Mouse (Mus musculus): ENCODE data around the gene Ppm1l. TPM values are rescaled to one million over a fixed set of nuclear protein-coding genes. Genes with fewer than 3 reads are reported as not detected.

The Ppm1l gene
- polyA plus RNA-seq, 1 experiment from 2014 or later = 23.9 TPM

DNA sequence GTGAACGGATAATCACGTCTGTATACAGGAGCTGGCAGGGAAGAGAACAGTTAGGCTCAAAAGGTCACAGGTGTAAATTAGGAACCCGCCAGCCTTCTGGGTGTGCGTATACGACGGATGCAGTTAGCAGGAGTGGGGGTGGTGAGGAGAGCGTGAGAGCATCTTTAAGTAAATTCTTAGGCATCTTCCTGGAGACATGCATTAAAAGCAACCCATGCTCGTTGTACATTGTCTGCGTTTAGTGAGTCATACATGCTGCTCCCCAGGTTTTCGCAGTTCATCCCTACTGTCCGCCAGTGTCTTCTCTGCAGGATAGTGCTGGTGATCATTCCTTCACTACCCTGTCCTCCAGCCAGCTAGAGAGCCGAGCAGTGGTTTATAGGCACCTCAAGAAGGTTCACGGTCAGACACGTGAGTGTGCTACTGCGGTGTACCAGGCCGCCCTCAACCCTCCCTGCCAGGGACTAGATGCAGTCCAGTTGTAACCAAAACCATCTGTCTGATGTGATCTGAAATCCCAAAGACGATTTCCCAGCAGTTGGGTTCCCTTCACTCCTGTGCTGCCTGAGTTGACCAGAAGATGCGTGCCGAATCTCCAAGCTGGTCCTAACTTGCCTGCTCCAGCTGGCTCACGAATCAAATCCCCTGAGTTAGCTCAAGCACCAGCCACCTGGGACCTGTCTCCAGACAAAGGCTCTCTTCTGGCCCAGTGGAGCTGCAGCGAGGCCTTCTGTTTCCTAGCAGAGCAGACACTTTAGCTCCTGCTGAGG is 203.3 kb downstream of the Ppm1l start:
- peak overlapping the region; percentile 69 for H3K27ac ChIP-seq
- H3K4me2 ChIP-seq = no peak overlapping the region
- 70% methylated on average over 21 of the region's 21 CpGs for WGBS
- 0 out of 2 replicates have a peak, but pooled peaks have one; percentile 21 for ATAC-seq (ENCODE audit: low FRiP score)
- peaks cover 34% of the 10 kb centered on the region for H3K4me1 ChIP-seq (replicated peaks)
- H3K9ac ChIP-seq = no peak overlapping the region
- H3K27me3 ChIP-seq = no peaks in the 10 kb centered on the region
- no peaks in the 10 kb centered on the region for H3K9me3 ChIP-seq
- no peak overlapping the region for H3K4me3 ChIP-seq
- no peaks in the 10 kb centered on the region for H3K36me3 ChIP-seq

DNA sequence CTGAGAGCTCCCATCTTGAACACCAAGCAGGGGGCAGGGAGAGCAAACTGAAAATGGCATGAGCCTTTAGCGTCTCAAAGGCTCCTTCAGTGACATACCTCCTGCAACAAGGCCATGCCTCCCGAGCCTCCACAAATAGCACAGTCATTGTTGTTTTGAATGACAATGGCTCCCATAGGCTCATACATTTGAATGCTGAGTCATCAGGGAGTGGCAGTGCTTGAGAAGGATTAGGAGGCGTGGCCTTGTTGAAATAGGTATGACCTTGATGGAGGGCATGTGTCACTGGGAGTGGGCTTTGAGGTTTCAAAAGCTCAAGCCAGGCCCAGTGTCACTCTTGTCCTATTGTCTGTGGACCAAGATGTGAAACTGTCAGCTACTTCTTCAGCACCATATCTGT is 205.6 kb downstream of the Ppm1l start:
- no peaks in the 10 kb centered on the region for H3K27me3 ChIP-seq
- WGBS = 80% methylated on average over 3 of the region's 3 CpGs
- peaks cover 35% of the 10 kb centered on the region for H3K4me1 ChIP-seq (replicated peaks)

GRCm38 (mm10) chr3:69524356-69525071 is 207.9 kb downstream of the Ppm1l start:
- no peak overlapping the region for H3K27ac ChIP-seq
- 88% methylated on average over 8 of the region's 8 CpGs for WGBS
- ATAC-seq (ENCODE audit: low FRiP score) = no peak

More for the DNA sequence above, 205.6 kb downstream of the Ppm1l start:
- Histone ChIP-seq H3K9ac (no peak overlapping the region), H3K36me3 (no peaks in the 10 kb centered on the region), H3K4me3 (no peak overlapping the region), H3K27ac (no peak overlapping the region), H3K9me3 (no peaks in the 10 kb centered on the region), H3K4me2 (no peak overlapping the region)
- no peak for ATAC-seq (ENCODE audit: low FRiP score)

DNA sequence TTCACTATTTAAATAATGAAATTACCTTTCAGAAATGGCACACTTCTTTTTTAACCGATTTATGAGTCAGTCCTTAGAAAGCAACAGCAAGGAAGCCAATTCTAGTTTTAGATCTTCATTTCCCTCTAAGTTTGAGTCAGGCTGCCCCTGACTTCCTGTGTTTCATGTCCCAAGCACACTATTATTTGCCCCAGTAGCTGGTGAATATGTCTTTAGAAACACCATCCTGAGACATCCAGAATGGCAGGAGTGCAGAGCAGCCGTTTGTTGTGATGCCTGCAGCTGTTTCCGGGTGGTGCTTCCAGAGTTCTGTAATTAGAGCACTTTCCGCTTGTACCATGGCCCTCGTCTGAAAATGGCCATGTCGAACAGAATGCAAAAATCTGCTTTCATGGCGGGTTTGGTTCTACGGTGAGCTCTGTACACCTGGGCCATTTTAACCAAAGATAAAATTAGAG is 208.4 kb downstream of the Ppm1l start:
- Histone ChIP-seq H3K27ac (no peak overlapping the region), H3K9ac (no peak overlapping the region), H3K4me1 (replicated peaks) (peaks cover 27% of the 10 kb centered on the region), H3K36me3 (no peaks in the 10 kb centered on the region), H3K4me3 (no peak overlapping the region), H3K4me2 (no peak overlapping the region), H3K9me3 (no peaks in the 10 kb centered on the region), H3K27me3 (no peaks in the 10 kb centered on the region)
- WGBS = 71% methylated on average over 8 of the region's 8 CpGs
- ATAC-seq (ENCODE audit: low FRiP score) = no peak

More at GRCm38 (mm10) chr3:69524356-69525071, 207.9 kb downstream of the Ppm1l start:
- no peak overlapping the region for H3K4me3 ChIP-seq
- H3K36me3 ChIP-seq = no peaks in the 10 kb centered on the region
- H3K4me1 ChIP-seq (replicated peaks) = peaks cover 28% of the 10 kb centered on the region
- no peak overlapping the region for H3K9ac ChIP-seq
- no peak overlapping the region for H3K4me2 ChIP-seq
- H3K27me3 ChIP-seq = no peaks in the 10 kb centered on the region
- no peaks in the 10 kb centered on the region for H3K9me3 ChIP-seq

- H3K4me1 ChIP-seq (replicated peaks) = peaks cover 28% of the 10 kb centered on the region
- no peak overlapping the region for H3K27ac ChIP-seq
- no peak overlapping the region for H3K4me3 ChIP-seq
- H3K4me2 ChIP-seq = no peak overlapping the region
- ATAC-seq (ENCODE audit: low FRiP score) = no peak
- H3K36me3 ChIP-seq = no peaks in the 10 kb centered on the region
- H3K9ac ChIP-seq = no peak overlapping the region
- WGBS = 96% methylated on average over 1 of the region's 1 CpGs
- no peaks in the 10 kb centered on the region for H3K9me3 ChIP-seq
- no peaks in the 10 kb centered on the region for H3K27me3 ChIP-seq
These were observed 210.7 kb downstream of the Ppm1l start for GRCm38 (mm10) chr3:69527384-69527783.

GRCm38 (mm10) chr3:69529576-69529975 is 212.9 kb downstream of the Ppm1l start:
- WGBS = 78% methylated on average over 7 of the region's 7 CpGs
- peaks cover 5% of the 10 kb centered on the region; the same call in 1 of the 2 replicates for H3K27me3 ChIP-seq
- H3K9ac ChIP-seq = no peak overlapping the region
- H3K36me3 ChIP-seq = no peaks in the 10 kb centered on the region
- no peak overlapping the region for H3K4me3 ChIP-seq
- H3K9me3 ChIP-seq = no peaks in the 10 kb centered on the region
- H3K4me2 ChIP-seq = no peak overlapping the region
- H3K4me1 ChIP-seq (replicated peaks) = peaks cover 28% of the 10 kb centered on the region
- no peak for ATAC-seq (ENCODE audit: low FRiP score)
- H3K27ac ChIP-seq = no peak overlapping the region

GRCm38 (mm10) chr3:69531511-69531910 is 214.8 kb downstream of the Ppm1l start:
- Histone ChIP-seq H3K36me3 (no peaks in the 10 kb centered on the region), H3K27ac (no peak overlapping the region), H3K27me3 (peaks cover 5% of the 10 kb centered on the region; the same call in 1 of the 2 replicates), H3K4me3 (no peak overlapping the region), H3K4me2 (no peak overlapping the region), H3K4me1 (replicated peaks) (peaks cover 37% of the 10 kb centered on the region), H3K9ac (no peak overlapping the region), H3K9me3 (no peaks in the 10 kb centered on the region)
- WGBS = 77% methylated on average over 9 of the region's 9 CpGs
- no peak for ATAC-seq (ENCODE audit: low FRiP score)

- no peak overlapping the region for H3K4me3 ChIP-seq
- no peak overlapping the region for H3K4me2 ChIP-seq
- peaks cover 5% of the 10 kb centered on the region; the same call in 1 of the 2 replicates for H3K27me3 ChIP-seq
- peaks cover 47% of the 10 kb centered on the region for H3K4me1 ChIP-seq (replicated peaks)
- H3K9ac ChIP-seq = no peak overlapping the region
- H3K27ac ChIP-seq = no peak overlapping the region
- no peak for ATAC-seq (ENCODE audit: low FRiP score)
- WGBS = 38% methylated on average over 4 of the region's 4 CpGs
- H3K9me3 ChIP-seq = no peaks in the 10 kb centered on the region
- H3K36me3 ChIP-seq = no peaks in the 10 kb centered on the region
These were observed 216.0 kb downstream of the Ppm1l start for GRCm38 (mm10) chr3:69532687-69533086.

DNA sequence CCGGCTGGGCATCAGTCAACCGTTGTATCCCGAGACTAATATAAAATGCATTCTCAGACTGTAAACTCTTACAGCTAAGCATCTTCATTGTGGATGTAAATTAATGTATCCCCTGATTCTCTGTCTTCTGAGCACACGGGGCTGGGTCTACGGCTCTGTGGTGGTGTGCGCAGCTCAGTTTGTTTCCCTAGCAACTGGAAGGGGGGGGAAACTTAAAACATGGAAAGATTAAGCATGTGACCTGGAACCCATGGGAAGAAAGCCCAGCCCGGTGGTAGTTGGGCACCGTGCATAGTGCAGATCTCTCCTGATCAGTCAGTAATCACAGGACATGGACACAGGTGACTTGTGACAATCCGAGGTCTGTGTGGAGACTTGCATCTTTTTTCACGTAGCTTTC is 218.8 kb downstream of the Ppm1l start:
- ATAC-seq (ENCODE audit: low FRiP score) = peak; percentile 70
- no peaks in the 10 kb centered on the region for H3K9me3 ChIP-seq
- no peak overlapping the region for H3K9ac ChIP-seq
- H3K27ac ChIP-seq = peak overlapping the region; percentile 53
- no peak overlapping the region for H3K4me3 ChIP-seq
- peaks cover 42% of the 10 kb centered on the region for H3K4me1 ChIP-seq (replicated peaks)
- WGBS = 31% methylated on average over 10 of the region's 10 CpGs
- H3K36me3 ChIP-seq = no peaks in the 10 kb centered on the region
- H3K27me3 ChIP-seq = peaks cover 5% of the 10 kb centered on the region; the same call in 1 of the 2 replicates
- H3K4me2 ChIP-seq = no peak overlapping the region

GRCm38 (mm10) chr3:69535941-69536647 is 219.4 kb downstream of the Ppm1l start:
- Histone ChIP-seq H3K4me1 (replicated peaks) (peaks cover 47% of the 10 kb centered on the region), H3K27ac (peak overlapping the region; percentile 53), H3K4me3 (no peak overlapping the region), H3K36me3 (no peaks in the 10 kb centered on the region), H3K9me3 (no peaks in the 10 kb centered on the region), H3K4me2 (peak overlapping the region; percentile 23; the same call in 1 of the 2 replicates), H3K27me3 (peaks cover 5% of the 10 kb centered on the region; the same call in 1 of the 2 replicates), H3K9ac (no peak overlapping the region)
- ATAC-seq (ENCODE audit: low FRiP score) = peak; percentile 53; the same call in 1 of the 2 replicates
- 33% methylated on average over 25 of the region's 25 CpGs for WGBS

DNA sequence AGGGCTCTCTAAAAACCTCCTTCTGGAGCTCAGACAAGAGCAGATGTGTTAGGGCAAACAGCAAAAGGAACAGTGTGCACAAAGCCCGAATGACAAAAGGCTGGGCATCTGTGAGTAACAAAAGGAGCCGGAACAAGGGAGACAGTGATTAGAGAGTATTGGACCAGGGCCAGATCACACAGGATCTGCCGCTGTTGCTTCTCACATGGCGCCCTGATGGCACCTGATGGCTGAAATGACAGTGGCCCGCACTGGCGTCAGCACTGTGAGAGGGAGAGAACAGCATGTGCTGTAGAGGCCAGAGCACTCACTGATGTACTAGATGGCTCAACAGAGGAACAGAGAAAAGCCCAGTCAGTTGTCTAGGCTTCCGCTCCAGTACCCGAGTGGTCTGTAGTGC is 226.3 kb downstream of the Ppm1l start:
- H3K27ac ChIP-seq = peak overlapping the region; percentile 58; the same call in 1 of the 2 replicates
- H3K4me1 ChIP-seq (replicated peaks) = peaks cover 35% of the 10 kb centered on the region
- 0 out of 2 replicates have a peak, but pooled peaks cover 4% of the 10 kb centered on the region for H3K9me3 ChIP-seq
- no peaks in the 10 kb centered on the region for H3K27me3 ChIP-seq
- no peaks in the 10 kb centered on the region for H3K36me3 ChIP-seq
- 47% methylated on average over 8 of the region's 8 CpGs for WGBS
- H3K9ac ChIP-seq = no peak overlapping the region
- ATAC-seq (ENCODE audit: low FRiP score) = peak; percentile 40; the same call in 1 of the 2 replicates
- no peak overlapping the region for H3K4me2 ChIP-seq
- no peak overlapping the region for H3K4me3 ChIP-seq

GRCm38 (mm10) chr3:69543730-69544129 is 227.1 kb downstream of the Ppm1l start:
- H3K9me3 ChIP-seq = 0 out of 2 replicates have a peak, but pooled peaks cover 4% of the 10 kb centered on the region
- no peak overlapping the region for H3K4me2 ChIP-seq

More at GRCm38 (mm10) chr3:69543730-69544129, 227.1 kb downstream of the Ppm1l start:
- no peaks in the 10 kb centered on the region for H3K36me3 ChIP-seq
- H3K27ac ChIP-seq = no peak overlapping the region
- peaks cover 38% of the 10 kb centered on the region for H3K4me1 ChIP-seq (replicated peaks)
- no peak overlapping the region for H3K9ac ChIP-seq
- ATAC-seq (ENCODE audit: low FRiP score) = no peak
- WGBS = 94% methylated on average over 1 of the region's 1 CpGs
- no peaks in the 10 kb centered on the region for H3K27me3 ChIP-seq
- no peak overlapping the region for H3K4me3 ChIP-seq
